Mouse (Mus musculus): ENCODE data around the gene Zfp52. TPM values are rescaled to one million over a fixed set of nuclear protein-coding genes. Genes with fewer than 3 reads are reported as not detected.

The Zfp52 gene
- polyA plus RNA-seq, 1 experiment from 2014 or later = 2.5 TPM

DNA sequence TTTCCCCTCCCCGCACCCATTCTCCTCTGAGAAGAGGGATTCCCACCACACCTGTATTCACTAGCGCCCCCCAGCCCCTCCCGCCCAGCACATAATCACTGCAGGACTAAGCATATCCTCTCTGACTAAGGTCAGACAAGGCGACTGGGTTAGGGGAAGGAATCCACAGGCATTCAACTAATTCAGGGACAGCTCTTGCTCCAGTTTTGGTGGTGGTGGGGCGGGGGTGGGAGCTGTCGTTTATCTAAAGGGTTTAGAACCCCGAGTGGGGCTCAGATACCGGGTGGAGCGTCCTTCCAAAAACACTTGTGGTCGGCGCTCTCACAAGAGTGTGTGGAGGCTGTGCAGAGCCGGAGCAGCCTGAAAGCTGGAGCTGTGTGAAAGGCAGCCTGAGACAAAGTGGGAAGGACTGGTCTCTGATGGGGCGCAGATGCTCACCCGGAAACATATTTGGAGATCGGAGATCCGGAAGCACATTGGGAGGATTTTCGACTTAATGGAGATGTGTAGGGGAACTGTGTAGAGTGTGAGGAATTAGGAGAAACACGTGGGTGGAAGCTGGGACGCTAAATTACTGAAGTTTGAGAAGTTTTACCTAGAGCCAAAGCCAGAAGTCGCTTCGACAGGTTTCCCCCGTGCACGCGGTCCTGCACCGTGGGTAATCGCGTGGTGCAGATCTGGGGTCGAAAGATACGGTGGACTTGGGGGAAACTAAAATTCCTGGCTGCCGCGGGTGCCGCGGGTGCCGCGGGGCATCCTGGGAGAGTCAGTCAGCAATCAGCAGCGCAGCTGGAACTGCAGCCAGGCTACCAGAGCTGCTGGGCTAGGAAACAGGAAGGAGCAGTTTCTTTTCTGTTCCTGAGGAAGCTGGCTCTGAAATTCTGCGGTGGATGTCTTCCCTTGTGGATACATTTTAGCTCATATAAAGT, 18.9 kb upstream of the Zfp52 start:
- Histone ChIP-seq H3K9ac (ENCODE audit: low read depth, low read length) (peak overlapping the region; percentile 78), H3K27ac (ENCODE audit: low read depth, low read length) (peak overlapping the region; percentile 83), H3K27me3 (replicated peaks; ENCODE audit: control insufficient read depth, insufficient read depth, low read length) (no peaks in the 10 kb centered on the region), H3K4me3 (ENCODE audit: low read depth, low read length) (peak overlapping the region; percentile 65), H3K9me3 (ENCODE audit: control insufficient read depth, low read length) (no peaks in the 10 kb centered on the region), H3K36me3 (ENCODE audit: control insufficient read depth, insufficient read depth, low read length) (no peaks in the 10 kb centered on the region), H3K4me1 (replicated peaks; ENCODE audit: control insufficient read depth, insufficient read depth, low read length) (no peaks in the 10 kb centered on the region), H3K4me2 (peak overlapping the region; percentile 75)
- peak; percentile 82 for DNase-seq (ENCODE audit: low spot score)
- ATAC-seq (replicated peaks; ENCODE audit: low FRiP score) = peak; percentile 92
- under 1% methylated on average over 37 of the region's 37 CpGs for WGBS

DNA sequence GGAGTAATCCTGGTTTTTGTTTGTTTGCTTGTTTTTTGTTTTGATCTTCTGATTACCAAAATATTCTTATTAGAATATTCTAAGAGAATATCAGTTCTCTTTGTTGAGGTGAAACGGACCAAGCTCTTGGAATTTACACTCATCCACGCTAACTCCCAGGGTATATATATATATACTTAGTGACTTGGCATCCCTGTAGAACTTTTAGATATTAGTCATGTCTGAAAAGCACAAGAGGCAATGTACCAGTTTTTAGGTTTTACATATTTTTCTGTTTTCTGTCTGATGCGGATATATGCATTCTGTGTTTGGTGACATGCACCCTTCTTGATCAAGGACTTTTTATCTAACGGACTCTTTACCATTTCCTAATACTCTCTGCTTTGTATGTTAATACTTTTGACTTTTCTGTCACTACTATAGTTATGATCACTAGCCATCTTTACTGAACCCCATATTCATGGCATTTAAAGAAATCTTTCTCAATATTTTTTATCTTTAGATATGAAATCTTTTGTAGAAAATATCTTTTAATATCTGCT, 18.1 kb upstream of the Zfp52 start:
- Histone ChIP-seq H3K4me3 (ENCODE audit: low read depth, low read length) (peak overlapping the region; percentile 65), H3K4me2 (peak overlapping the region; percentile 75), H3K27ac (ENCODE audit: low read depth, low read length) (peak overlapping the region; percentile 83; the same call in 1 of the 2 replicates), H3K36me3 (ENCODE audit: control insufficient read depth, insufficient read depth, low read length) (no peaks in the 10 kb centered on the region), H3K9ac (ENCODE audit: low read depth, low read length) (peak overlapping the region; percentile 78), H3K27me3 (replicated peaks; ENCODE audit: control insufficient read depth, insufficient read depth, low read length) (no peaks in the 10 kb centered on the region), H3K4me1 (replicated peaks; ENCODE audit: control insufficient read depth, insufficient read depth, low read length) (no peaks in the 10 kb centered on the region), H3K9me3 (ENCODE audit: control insufficient read depth, low read length) (no peaks in the 10 kb centered on the region)
- no peak for ATAC-seq (replicated peaks; ENCODE audit: low FRiP score)
- no peak for DNase-seq (ENCODE audit: low spot score)
- WGBS = 30% methylated on average over 4 of the region's 4 CpGs

DNA sequence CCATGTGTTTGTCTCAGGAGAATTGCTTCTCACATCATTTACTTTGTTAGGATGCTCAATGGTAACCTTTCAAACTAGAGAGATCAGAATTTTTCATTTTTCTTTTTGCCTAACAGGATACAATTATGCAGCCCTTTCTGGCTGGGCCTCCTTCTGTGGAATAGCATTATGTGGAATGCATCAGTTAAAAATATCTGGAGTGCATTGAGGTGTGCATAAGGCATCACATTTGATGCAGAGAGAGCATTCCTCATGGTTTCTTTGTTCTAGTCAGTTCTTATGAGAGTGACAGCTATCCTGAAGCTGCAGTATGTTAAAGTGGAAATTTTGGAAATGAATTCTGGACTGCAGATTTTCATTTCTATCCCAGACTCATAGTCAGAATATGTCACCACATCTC, 9.1 kb upstream of the Zfp52 start:
- Histone ChIP-seq H3K4me3 (ENCODE audit: low read depth, low read length) (no peak overlapping the region), H3K36me3 (ENCODE audit: control insufficient read depth, insufficient read depth, low read length) (no peaks in the 10 kb centered on the region)

DNA sequence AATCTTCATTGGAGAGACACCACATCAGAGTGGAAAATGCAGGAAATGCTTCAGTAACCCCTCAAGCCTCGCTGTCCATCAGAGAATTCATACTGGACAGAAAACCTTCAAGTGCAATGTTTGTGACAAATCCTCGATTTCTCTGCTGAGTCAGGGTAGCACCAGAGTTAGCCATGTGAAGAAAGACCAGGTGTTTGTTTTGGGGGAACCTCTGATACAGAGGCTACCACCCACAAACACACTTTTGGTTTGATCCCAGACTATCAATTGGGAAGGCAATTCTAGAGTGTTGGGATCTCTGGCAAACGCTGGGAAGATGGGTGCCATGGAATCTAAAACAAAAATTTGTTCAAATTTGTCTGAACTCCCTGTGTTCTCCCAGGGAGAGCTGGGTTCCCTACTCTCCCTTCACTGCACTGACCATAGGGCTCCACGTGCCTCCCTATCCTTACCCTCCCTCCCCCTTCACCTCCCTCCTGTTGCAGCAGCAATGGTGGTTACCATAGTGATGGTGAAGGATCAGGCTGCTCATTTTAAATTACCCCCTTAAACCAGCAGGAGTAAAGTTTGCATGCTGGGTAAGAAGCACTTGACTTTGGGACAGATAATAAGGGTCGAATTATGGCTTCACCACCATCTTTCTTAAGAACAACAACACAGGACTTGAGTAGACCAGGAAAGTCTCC, 4.6 kb upstream of the Zfp52 start:
- 76% methylated on average over 5 of the region's 5 CpGs for WGBS
- DNase-seq (ENCODE audit: low spot score) (no peak), ATAC-seq (replicated peaks; ENCODE audit: low FRiP score) (no peak)
- no peaks in the 10 kb centered on the region for H3K36me3 ChIP-seq (ENCODE audit: control insufficient read depth, insufficient read depth, low read length)
- no peak overlapping the region for H3K4me2 ChIP-seq
- H3K9me3 ChIP-seq (ENCODE audit: control insufficient read depth, low read length) = no peaks in the 10 kb centered on the region
- no peak overlapping the region for H3K4me3 ChIP-seq (ENCODE audit: low read depth, low read length)
- H3K9ac ChIP-seq (ENCODE audit: low read depth, low read length) = no peak overlapping the region
- no peak overlapping the region for H3K27ac ChIP-seq (ENCODE audit: low read depth, low read length)
- H3K27me3 ChIP-seq (replicated peaks; ENCODE audit: control insufficient read depth, insufficient read depth, low read length) = no peaks in the 10 kb centered on the region
- peaks cover 8% of the 10 kb centered on the region; the same call in 1 of the 2 replicates for H3K4me1 ChIP-seq (replicated peaks; ENCODE audit: control insufficient read depth, insufficient read depth, low read length)

More for the DNA sequence above, 9.1 kb upstream of the Zfp52 start:
- Histone ChIP-seq H3K4me2 (no peak overlapping the region), H3K9ac (ENCODE audit: low read depth, low read length) (no peak overlapping the region), H3K9me3 (ENCODE audit: control insufficient read depth, low read length) (no peaks in the 10 kb centered on the region), H3K27ac (ENCODE audit: low read depth, low read length) (no peak overlapping the region), H3K4me1 (replicated peaks; ENCODE audit: control insufficient read depth, insufficient read depth, low read length) (no peaks in the 10 kb centered on the region), H3K27me3 (replicated peaks; ENCODE audit: control insufficient read depth, insufficient read depth, low read length) (no peaks in the 10 kb centered on the region)
- no peak for DNase-seq (ENCODE audit: low spot score)
- no peak for ATAC-seq (replicated peaks; ENCODE audit: low FRiP score)

DNA sequence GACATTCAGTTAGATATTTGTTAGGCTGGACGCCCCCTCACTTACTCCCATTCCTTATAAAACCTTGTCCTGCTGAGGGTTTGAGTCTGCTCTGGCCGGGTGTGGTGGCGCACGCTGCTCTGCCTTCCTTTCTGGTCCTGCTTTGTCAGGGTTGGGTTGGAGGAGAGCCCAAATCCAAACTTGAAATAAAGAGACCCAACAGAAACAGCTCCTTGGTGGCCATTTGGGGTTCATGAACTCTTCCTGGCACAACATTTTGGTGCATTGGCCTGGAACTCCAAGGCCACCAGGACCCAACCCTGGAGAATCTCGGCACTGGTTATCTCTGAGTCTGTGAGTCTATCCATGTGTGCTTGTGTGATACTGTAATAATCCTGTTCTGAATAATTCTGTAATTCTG, 3.7 kb upstream of the Zfp52 start:
- peak; percentile 2; the same call in 1 of the 2 replicates for ATAC-seq (replicated peaks; ENCODE audit: low FRiP score)
- H3K27ac ChIP-seq (ENCODE audit: low read depth, low read length) = peak overlapping the region; percentile 85; the same call in 1 of the 2 replicates
- no peaks in the 10 kb centered on the region for H3K36me3 ChIP-seq (ENCODE audit: control insufficient read depth, insufficient read depth, low read length)
- H3K4me3 ChIP-seq (ENCODE audit: low read depth, low read length) = peak overlapping the region; percentile 79
- H3K9ac ChIP-seq (ENCODE audit: low read depth, low read length) = peak overlapping the region; percentile 88
- no peaks in the 10 kb centered on the region for H3K9me3 ChIP-seq (ENCODE audit: control insufficient read depth, low read length)
- peaks cover 8% of the 10 kb centered on the region; the same call in 1 of the 2 replicates for H3K4me1 ChIP-seq (replicated peaks; ENCODE audit: control insufficient read depth, insufficient read depth, low read length)
- WGBS = 73% methylated on average over 5 of the region's 5 CpGs
- H3K4me2 ChIP-seq = peak overlapping the region; percentile 88
- DNase-seq (ENCODE audit: low spot score) = no peak
- H3K27me3 ChIP-seq (replicated peaks; ENCODE audit: control insufficient read depth, insufficient read depth, low read length) = no peaks in the 10 kb centered on the region

DNA sequence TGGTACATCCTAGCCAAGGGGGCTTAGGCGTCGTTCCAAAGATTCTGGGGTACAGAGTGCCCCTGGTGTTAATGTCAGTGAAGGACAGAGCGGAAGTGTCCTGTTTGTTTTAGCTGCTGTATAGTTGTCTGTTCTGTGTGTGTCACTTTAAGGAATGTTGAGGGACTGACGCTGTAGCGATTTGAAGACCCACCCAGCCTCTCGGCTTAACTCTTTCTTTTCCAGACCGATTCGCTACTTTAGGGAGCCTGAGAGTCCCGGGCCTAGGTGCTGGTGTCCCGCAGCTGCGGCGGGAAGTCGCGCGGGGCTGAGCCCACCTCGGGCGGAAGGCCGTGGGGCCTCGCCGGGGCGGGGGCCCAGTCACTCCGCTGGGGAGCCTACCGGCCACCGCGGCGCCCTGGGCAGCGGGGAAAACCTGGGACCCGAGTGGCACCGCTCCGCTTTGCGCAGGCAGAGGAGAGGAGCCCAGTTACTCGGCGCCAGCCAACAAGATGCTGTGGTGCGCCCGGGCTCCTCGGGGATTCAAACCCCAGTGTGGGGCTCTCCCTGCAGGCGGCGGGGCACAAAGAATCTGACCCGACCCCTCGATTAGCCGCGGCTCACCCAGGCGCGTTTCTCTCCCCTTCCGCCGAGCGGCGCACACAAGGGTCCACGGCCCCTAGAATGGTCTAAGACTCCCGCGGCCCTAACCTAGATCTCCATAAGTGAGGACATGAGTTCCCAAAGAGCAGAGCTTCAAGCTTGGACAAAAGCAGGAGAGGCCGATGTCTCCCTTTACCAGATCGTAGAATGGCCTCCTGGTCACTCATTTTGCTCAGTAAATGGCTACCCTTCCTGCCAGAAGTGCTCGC, 3.0 kb upstream of the Zfp52 start:
- peak overlapping the region; percentile 88 for H3K4me2 ChIP-seq
- peak overlapping the region; percentile 88 for H3K9ac ChIP-seq (ENCODE audit: low read depth, low read length)
- H3K4me3 ChIP-seq (ENCODE audit: low read depth, low read length) = peak overlapping the region; percentile 79
- no peaks in the 10 kb centered on the region for H3K9me3 ChIP-seq (ENCODE audit: control insufficient read depth, low read length)
- H3K4me1 ChIP-seq (replicated peaks; ENCODE audit: control insufficient read depth, insufficient read depth, low read length) = peaks cover 8% of the 10 kb centered on the region; the same call in 1 of the 2 replicates
- no peaks in the 10 kb centered on the region for H3K36me3 ChIP-seq (ENCODE audit: control insufficient read depth, insufficient read depth, low read length)
- ATAC-seq (replicated peaks; ENCODE audit: low FRiP score) (peak; percentile 68), DNase-seq (ENCODE audit: low spot score) (peak; percentile 78)
- under 1% methylated on average over 53 of the region's 54 CpGs for WGBS
- H3K27ac ChIP-seq (ENCODE audit: low read depth, low read length) = peak overlapping the region; percentile 85
- no peaks in the 10 kb centered on the region for H3K27me3 ChIP-seq (replicated peaks; ENCODE audit: control insufficient read depth, insufficient read depth, low read length)

DNA sequence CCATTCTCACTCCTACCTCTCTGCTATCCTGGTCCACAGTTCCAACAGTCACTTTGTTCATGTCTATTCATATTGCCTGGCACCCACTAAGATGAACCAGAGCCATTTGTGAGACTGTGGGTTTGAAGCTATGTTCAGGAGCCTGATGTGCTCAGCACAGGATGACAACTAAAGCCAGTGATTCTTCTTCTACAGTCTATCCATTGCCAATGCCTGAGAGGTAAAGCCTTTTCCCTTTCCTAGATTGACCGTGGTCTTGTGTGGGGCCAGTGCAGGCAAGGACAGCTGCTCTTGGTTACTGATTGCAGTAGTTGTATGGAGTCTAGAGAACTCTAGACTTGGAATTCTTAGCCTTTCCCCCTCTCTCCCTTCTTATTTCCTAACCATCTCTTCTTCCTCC, 1.4 kb upstream of the Zfp52 start:
- H3K27ac ChIP-seq (ENCODE audit: low read depth, low read length) = no peak overlapping the region

More for the DNA sequence above, 1.4 kb upstream of the Zfp52 start:
- Histone ChIP-seq H3K4me3 (ENCODE audit: low read depth, low read length) (no peak overlapping the region), H3K4me1 (replicated peaks; ENCODE audit: control insufficient read depth, insufficient read depth, low read length) (peaks cover 8% of the 10 kb centered on the region; the same call in 1 of the 2 replicates), H3K9ac (ENCODE audit: low read depth, low read length) (no peak overlapping the region), H3K9me3 (ENCODE audit: control insufficient read depth, low read length) (no peaks in the 10 kb centered on the region), H3K27me3 (replicated peaks; ENCODE audit: control insufficient read depth, insufficient read depth, low read length) (no peaks in the 10 kb centered on the region), H3K36me3 (ENCODE audit: control insufficient read depth, insufficient read depth, low read length) (no peaks in the 10 kb centered on the region), H3K4me2 (no peak overlapping the region)
- WGBS = 95% methylated on average over 1 of the region's 1 CpGs
- no peak for ATAC-seq (replicated peaks; ENCODE audit: low FRiP score)
- no peak for DNase-seq (ENCODE audit: low spot score)
